Mouse (Mus musculus): Measurements from ENCODE around the gene Zfp661.

DNA sequence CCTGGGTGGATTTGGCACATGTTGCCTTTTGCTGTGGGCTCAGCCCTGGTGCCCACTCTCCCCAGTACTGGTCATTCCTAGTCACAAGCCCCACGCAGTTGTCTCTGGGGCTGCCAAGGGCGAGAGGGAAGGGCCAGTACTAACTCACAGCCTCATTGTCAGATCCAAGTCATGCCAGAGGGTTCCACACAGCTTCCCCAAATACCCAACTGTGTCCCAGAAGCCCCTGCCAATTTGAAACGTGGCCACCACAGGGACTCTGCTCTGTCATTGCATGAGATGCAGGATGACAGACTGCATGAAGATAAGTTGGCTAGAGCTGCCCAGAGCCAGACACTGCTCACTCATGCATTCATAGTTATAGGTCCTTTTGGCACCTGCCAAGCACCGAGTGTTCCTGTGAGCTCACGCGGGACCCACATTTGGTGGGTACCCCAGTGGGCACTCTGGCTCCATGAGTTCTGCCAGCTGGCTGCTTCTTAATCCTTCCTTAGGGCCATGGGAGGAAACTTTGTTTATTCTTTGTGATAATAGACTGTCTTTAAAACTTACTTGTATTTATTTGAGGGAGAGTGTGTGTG, 41.2 kb upstream of the Zfp661 start:
- TF ChIP-seq POLR2A (IDR thresholded peaks at IDR 0.05; ENCODE audit: insufficient read depth, low read depth, low read length), result no peak
- TF ChIP-seq CTCF (IDR thresholded peaks at IDR 0.05; ENCODE audit: insufficient read depth, low read depth, low read length), result no peak
